Mouse (Mus musculus): ENCODE results near the gene Zfp969. TPM values are rescaled to one million over a fixed set of nuclear protein-coding genes. Genes with fewer than 3 reads are reported as not detected.
"Not testable (repeated sequence)": the region's sequence is repeated elsewhere in the genome, so short reads cannot be mapped to it uniquely, and the experiment has no call there.

Gene Zfp969
- 10.5 and 16.8 TPM in 2 replicates for polyA plus RNA-seq (2014; fragmentation: Nextera tagmentation; extraction: Ambion mirVana)

DNA sequence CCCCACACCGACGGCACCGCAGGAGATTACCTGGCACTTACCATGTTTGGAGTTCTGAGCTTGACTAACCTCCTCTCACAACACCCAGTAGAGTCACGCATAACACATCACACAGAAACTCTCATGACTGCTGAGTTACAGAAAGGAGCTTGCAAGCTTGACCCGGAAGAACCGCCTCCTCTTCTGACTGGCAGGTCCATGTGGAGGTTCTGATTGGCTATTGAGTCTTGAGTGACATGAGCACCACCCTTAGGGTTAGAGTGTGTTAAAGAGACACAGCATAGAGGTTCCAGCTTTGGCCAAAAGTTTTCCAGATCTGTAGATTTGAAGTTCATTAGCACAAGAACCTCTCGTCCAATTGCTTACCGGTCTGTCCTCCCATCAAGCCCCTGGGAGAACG lies at the start of gene Zfp969:
Gene Zfp969 (minus strand): TSS at position 101 of the 400 bp plus-strand sequence.
- H3K27me3 ChIP-seq (ENCODE audit: control insufficient read depth, insufficient read depth, low read length); H3K4me2 ChIP-seq; H3K4me3 ChIP-seq (ENCODE audit: low read depth, low read length); H3K4me1 ChIP-seq (ENCODE audit: control insufficient read depth, insufficient read depth, low read length); ATAC-seq (replicated peaks; ENCODE audit: insufficient number of reproducible peaks, low FRiP score, low TSS enrichment); H3K36me3 ChIP-seq (ENCODE audit: control insufficient read depth, insufficient read depth, low read length); H3K9ac ChIP-seq (ENCODE audit: low read depth, low read length); H3K9me3 ChIP-seq (replicated peaks; ENCODE audit: control insufficient read depth, low read length); H3K27ac ChIP-seq (ENCODE audit: low read depth, low read length): not testable (repeated sequence)
- no CpG with 5 or more reads among the region's 9 CpGs for WGBS (ENCODE audit: insufficient replicate concordance)

- H3K27ac ChIP-seq (ENCODE audit: low read depth, low read length); H3K4me2 ChIP-seq; H3K9ac ChIP-seq (ENCODE audit: low read depth, low read length); H3K27me3 ChIP-seq (ENCODE audit: control insufficient read depth, insufficient read depth, low read length); H3K4me1 ChIP-seq (ENCODE audit: control insufficient read depth, insufficient read depth, low read length); H3K36me3 ChIP-seq (ENCODE audit: control insufficient read depth, insufficient read depth, low read length); ATAC-seq (replicated peaks; ENCODE audit: insufficient number of reproducible peaks, low FRiP score, low TSS enrichment); H3K9me3 ChIP-seq (replicated peaks; ENCODE audit: control insufficient read depth, low read length); H3K4me3 ChIP-seq (ENCODE audit: low read depth, low read length): not testable (repeated sequence)
- WGBS (ENCODE audit: insufficient replicate concordance) = no CpG with 5 or more reads among the region's 2 CpGs
Observed at GRCm38 (mm10) chr2:175741237-175741636, 37.8 kb upstream of the Zfp969 start, which contains the start of gene Gm2007. Gene Gm2007 (plus strand): TSS chr2:175741537.

DNA sequence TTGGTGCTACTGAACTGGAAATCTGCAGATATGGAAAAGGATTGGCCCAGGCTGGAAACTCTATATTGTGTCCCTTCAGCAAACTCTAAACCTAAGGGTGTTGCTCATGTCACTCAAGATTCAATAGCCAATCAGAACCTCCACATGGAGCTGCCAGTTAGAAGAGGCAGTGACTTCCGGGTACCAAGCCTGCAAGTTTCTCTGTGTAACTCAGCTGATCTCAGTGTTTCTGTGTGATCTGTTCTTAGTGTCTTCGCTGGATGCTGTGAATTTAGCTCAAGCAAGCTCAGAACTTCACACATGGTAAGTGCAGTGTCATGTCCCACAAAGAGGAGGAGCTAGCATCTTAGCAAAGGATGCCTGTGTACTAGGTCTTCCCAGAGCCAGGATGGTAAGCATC lies 59.8 kb downstream of the Zfp969 start, which contains the start of gene Gm11007:
Gene Gm11007 (plus strand): TSS at position 301 of the 400 bp plus-strand sequence.
- no CpG with 5 or more reads among the region's 2 CpGs for WGBS (ENCODE audit: insufficient replicate concordance)
- not testable (repeated sequence) for H3K4me3 ChIP-seq (ENCODE audit: low read depth, low read length); H3K9ac ChIP-seq (ENCODE audit: low read depth, low read length); H3K4me2 ChIP-seq; H3K9me3 ChIP-seq (replicated peaks; ENCODE audit: control insufficient read depth, low read length); ATAC-seq (replicated peaks; ENCODE audit: insufficient number of reproducible peaks, low FRiP score, low TSS enrichment); H3K27ac ChIP-seq (ENCODE audit: low read depth, low read length); H3K4me1 ChIP-seq (ENCODE audit: control insufficient read depth, insufficient read depth, low read length); H3K36me3 ChIP-seq (ENCODE audit: control insufficient read depth, insufficient read depth, low read length); H3K27me3 ChIP-seq (ENCODE audit: control insufficient read depth, insufficient read depth, low read length)

Other genes starting within 250 kb of the Zfp969 start
- 7.2 and 8.4 TPM in 2 replicates for gene Zfp965, start 233.7 kb downstream of the Zfp969 start, polyA plus RNA-seq (2014; fragmentation: Nextera tagmentation; extraction: Ambion mirVana)
- gene Gm11007, start 59.7 kb downstream of the Zfp969 start, polyA plus RNA-seq (2014; fragmentation: Nextera tagmentation; extraction: Ambion mirVana) = not detected in 2 replicates
- not detected in 2 replicates for gene Gm2007, start 37.9 kb upstream of the Zfp969 start, polyA plus RNA-seq (2014; fragmentation: Nextera tagmentation; extraction: Ambion mirVana)
- gene Gm14288, start 97.4 kb upstream of the Zfp969 start, polyA plus RNA-seq (2014; fragmentation: Nextera tagmentation; extraction: Ambion mirVana) = 3.0 and 5.5 TPM in 2 replicates
- 20.9 and 21.3 TPM in 2 replicates for gene Gm6710, start 165.6 kb upstream of the Zfp969 start, polyA plus RNA-seq (2014; fragmentation: Nextera tagmentation; extraction: Ambion mirVana)
- 3.8 and 4.9 TPM in 2 replicates for gene Zfp966, start 227.5 kb upstream of the Zfp969 start, polyA plus RNA-seq (2014; fragmentation: Nextera tagmentation; extraction: Ambion mirVana)

Data from heart, embryonic 11.5 days (tissue).